Mouse (Mus musculus): ENCODE results near the gene Pros1. TPM values are rescaled to one million over a fixed set of nuclear protein-coding genes. Genes with fewer than 3 reads are reported as not detected.

Gene Pros1
- total RNA-seq (2023): not detected

GRCm38 (mm10) chr16:62854191-62855068, at the start of gene Pros1:
Gene Pros1 (plus strand): TSS chr16:62854307.

DNA sequence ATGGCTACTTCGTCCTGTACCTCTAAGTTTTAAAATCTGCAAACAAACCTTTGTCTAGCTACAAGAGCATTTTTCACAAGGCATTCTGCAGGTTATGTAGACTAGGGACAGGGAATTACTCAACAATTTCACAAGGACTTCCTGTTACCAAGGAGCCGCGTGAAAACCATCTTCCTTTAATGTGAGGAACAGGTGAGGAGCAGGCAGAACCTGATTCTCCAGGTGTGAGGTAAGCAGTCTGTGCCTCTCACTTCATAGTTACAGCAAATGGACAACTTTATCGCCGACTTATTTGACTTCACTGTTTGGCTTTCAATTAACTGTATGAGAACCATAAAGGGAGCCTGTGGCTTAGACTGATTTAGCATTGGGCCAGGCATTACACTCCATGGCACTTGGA, 39.6 kb upstream of the Pros1 start, which contains the start of gene Stx19:
TSS of gene Stx19 (plus strand) at position 186 of the 400 bp plus-strand sequence.

DNA sequence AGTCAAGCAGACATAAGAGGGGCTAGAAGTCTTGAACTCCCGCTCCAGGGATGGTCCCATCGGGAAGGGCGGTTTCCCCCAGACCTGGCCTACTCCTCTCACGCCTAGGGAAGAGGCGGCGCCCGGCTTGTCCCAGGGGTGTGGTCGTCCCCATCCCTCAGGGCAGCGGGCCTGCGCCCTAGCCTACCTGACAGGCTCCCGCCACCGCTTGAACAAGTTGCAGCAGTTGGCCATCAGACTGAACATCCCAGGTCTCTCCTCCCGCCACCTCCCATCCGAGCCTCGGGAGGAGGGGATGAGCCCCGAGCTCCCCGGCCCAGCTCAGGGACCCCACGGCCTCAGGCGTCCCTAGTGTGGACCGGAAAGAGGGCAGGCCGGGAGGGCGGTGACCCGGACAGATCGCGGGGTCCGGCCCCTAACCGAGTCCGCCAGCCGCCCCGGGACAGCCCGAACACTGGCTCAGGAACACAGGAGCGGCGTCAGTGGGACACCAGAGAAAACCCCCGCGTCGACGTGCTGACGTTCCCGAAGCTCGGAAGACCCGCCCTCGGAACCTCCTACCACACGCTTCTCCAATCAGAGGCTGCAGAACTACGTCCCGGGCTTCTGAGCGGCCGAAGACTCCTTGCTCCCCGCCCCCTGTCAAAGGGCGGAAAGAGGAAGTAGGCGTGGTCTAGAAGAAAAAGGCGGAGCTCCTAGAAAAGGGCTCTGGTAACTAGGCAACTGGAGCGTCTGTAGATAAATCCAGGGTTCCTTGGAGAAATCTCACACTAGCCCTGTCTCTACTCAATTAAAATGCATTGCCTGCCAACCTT, 7.4 kb upstream of the Pros1 start, which contains the start of gene Arl13b:
TSS of gene Arl13b (minus strand) at position 543 of the 815 bp plus-strand sequence.

Other genes with a start within 250 kb of the Pros1 start
- 10 to 100 TPM; 12.8 to 20.4 TPM for gene Nsun3, start 67.5 kb upstream of the Pros1 start, total RNA-seq (2023)
- not detected for gene Stx19, start 39.6 kb upstream of the Pros1 start, total RNA-seq (2023)
- gene Arl13b, start 7.3 kb upstream of the Pros1 start, total RNA-seq (2023): 10 to 100 TPM; 19.3 to 25.5 TPM

Measured in B cell, adult 67 days (primary cell).